Comparison of ENCODE assay signal across 11 mouse cellular contexts in the genomic region with DNA sequence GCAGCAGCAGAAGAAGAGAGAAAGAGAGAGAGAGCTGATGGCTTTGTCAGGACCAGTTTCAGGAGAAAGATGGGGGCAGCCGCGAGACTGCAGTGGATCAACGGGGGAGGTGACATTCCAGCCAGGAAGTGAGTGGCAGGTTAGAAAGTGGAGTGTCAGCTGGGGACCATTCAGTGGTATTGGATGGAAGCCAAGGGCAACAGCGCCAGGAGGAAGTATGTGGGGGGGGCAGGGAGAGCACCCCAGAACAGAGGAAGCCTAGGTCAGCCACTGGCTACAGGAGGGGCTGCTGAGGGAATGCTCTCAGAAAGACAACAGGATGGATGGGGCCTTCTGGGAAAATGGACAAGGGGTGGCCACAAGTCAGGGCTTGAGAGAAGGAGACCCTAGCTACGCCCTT. TPM values are rescaled to one million over a fixed set of nuclear protein-coding genes. Genes with fewer than 3 reads are reported as not detected.
DNase-seq lines count a peak whose midpoint lies in the region; ATAC-seq and TF ChIP-seq lines count a peak whose summit lies in the region.
"Had no signal": no experiment of that assay in that cellular context is flagged by ENCODE, and none has a peak within 500 bp of the region (broad histone marks: within the 10 kb centered on the region; RNA-seq: fewer than 3 reads in every experiment).

No protein-coding gene starts in this region.

- no peaks in the 10 kb centered on the region for H3K36me3 ChIP-seq in embryonic facial prominence, embryonic 12.5 days
- H3K36me3 ChIP-seq in embryonic facial prominence, embryonic 10.5 days (replicated peaks), result no peaks in the 10 kb centered on the region
- H3K36me3 ChIP-seq in forebrain, embryonic 14.5 days (ENCODE audit: control insufficient read depth, insufficient read depth, low read length), result peaks cover 7% of the 10 kb centered on the region; the same call in 1 of the 2 replicates
- H3K36me3 ChIP-seq in midbrain, postnatal 0 days (ENCODE audit: insufficient read depth, low read length), result peaks cover 7% of the 10 kb centered on the region; the same call in 1 of the 2 replicates
- H3K36me3 ChIP-seq: G1E; limb, embryonic 15.5 days had no signal

- no peak overlapping the region for H3K9ac ChIP-seq in embryonic facial prominence, embryonic 12.5 days
- no peak overlapping the region for H3K9ac ChIP-seq in forebrain, embryonic 14.5 days (ENCODE audit: low read length)
- no peak overlapping the region for H3K9ac ChIP-seq in midbrain, postnatal 0 days (replicated peaks; ENCODE audit: low read length, poor library complexity, severe bottlenecking)
- H3K9ac ChIP-seq: limb, embryonic 15.5 days had no signal

- WGBS in embryonic facial prominence, embryonic 12.5 days, result 35% methylated on average over 5 of the region's 5 CpGs
- WGBS in embryonic facial prominence, embryonic 10.5 days, result 63% methylated on average over 5 of the region's 5 CpGs
- WGBS in forebrain, embryonic 14.5 days, result 31% methylated on average over 5 of the region's 5 CpGs
- WGBS in midbrain, postnatal 0 days, result 37% methylated on average over 5 of the region's 5 CpGs

- peaks cover 22% of the 10 kb centered on the region for H3K4me1 ChIP-seq in embryonic facial prominence, embryonic 12.5 days
- peaks cover 25% of the 10 kb centered on the region for H3K4me1 ChIP-seq in embryonic facial prominence, embryonic 10.5 days
- H3K4me1 ChIP-seq in forebrain, embryonic 14.5 days (ENCODE audit: control insufficient read depth, insufficient read depth, low read length), result peaks cover 9% of the 10 kb centered on the region; the same call in 1 of the 2 replicates
- H3K4me1 ChIP-seq in midbrain, postnatal 0 days (ENCODE audit: insufficient read depth, low read length), result 0 out of 2 replicates have a peak, but pooled peaks cover 6% of the 10 kb centered on the region

- no peaks in the 10 kb centered on the region for H3K9me3 ChIP-seq in embryonic facial prominence, embryonic 12.5 days
- no peaks in the 10 kb centered on the region for H3K9me3 ChIP-seq in embryonic facial prominence, embryonic 10.5 days
- H3K9me3 ChIP-seq in forebrain, embryonic 14.5 days (replicated peaks; ENCODE audit: control insufficient read depth, low read length), result no peaks in the 10 kb centered on the region
- H3K9me3 ChIP-seq in midbrain, postnatal 0 days (ENCODE audit: low read length), result no peaks in the 10 kb centered on the region
- H3K9me3 ChIP-seq: G1E; limb, embryonic 15.5 days had no signal

- TF ChIP-seq CTCF in layer of hippocampus, adult 2 months (conservative IDR thresholded peaks at IDR 0.05), result no peak
- peak; percentile 21; the same call in 1 of the 2 replicates for TF ChIP-seq CTCF in midbrain, postnatal 0 days (IDR thresholded peaks at IDR 0.05)

- no peak for ATAC-seq in embryonic facial prominence, embryonic 12.5 days (ENCODE audit: insufficient number of reproducible peaks, insufficient read depth, low FRiP score, low TSS enrichment)
- ATAC-seq in forebrain, embryonic 14.5 days, result 0 out of 2 replicates have a peak, but pooled peaks have one; percentile 29
- ATAC-seq in midbrain, postnatal 0 days (ENCODE audit: low FRiP score), result no peak

- H3K27me3 ChIP-seq in embryonic facial prominence, embryonic 12.5 days, result peaks cover 17% of the 10 kb centered on the region
- H3K27me3 ChIP-seq in embryonic facial prominence, embryonic 10.5 days (replicated peaks; ENCODE audit: low read depth, poor library complexity, severe bottlenecking), result peaks cover 69% of the 10 kb centered on the region
- no peaks in the 10 kb centered on the region for H3K27me3 ChIP-seq in forebrain, embryonic 14.5 days (replicated peaks; ENCODE audit: control insufficient read depth, insufficient read depth, low read length)
- H3K27me3 ChIP-seq in midbrain, postnatal 0 days (ENCODE audit: insufficient read depth, low read length), result no peaks in the 10 kb centered on the region

- no peak overlapping the region for H3K4me3 ChIP-seq in embryonic facial prominence, embryonic 12.5 days
- H3K4me3 ChIP-seq in embryonic facial prominence, embryonic 10.5 days, result no peak overlapping the region
- H3K4me3 ChIP-seq in layer of hippocampus, adult 2 months, result no peak overlapping the region
- H3K4me3 ChIP-seq in forebrain, embryonic 14.5 days (ENCODE audit: low read depth, low read length), result no peak overlapping the region
- no peak overlapping the region for H3K4me3 ChIP-seq in midbrain, postnatal 0 days (ENCODE audit: low read depth, low read length)
- H3K4me3 ChIP-seq: limb, embryonic 15.5 days had no signal

- peak overlapping the region; percentile 20; the same call in 1 of the 2 replicates for H3K27ac ChIP-seq in embryonic facial prominence, embryonic 12.5 days
- H3K27ac ChIP-seq in embryonic facial prominence, embryonic 10.5 days (replicated peaks), result no peak overlapping the region
- H3K27ac ChIP-seq in layer of hippocampus, adult 2 months, result peak overlapping the region; percentile 67; the same call in 1 of the 2 replicates
- H3K27ac ChIP-seq in forebrain, embryonic 14.5 days (ENCODE audit: low read depth, low read length), result peak overlapping the region; percentile 65; the same call in 1 of the 2 replicates
- H3K27ac ChIP-seq in midbrain, postnatal 0 days (ENCODE audit: low read depth, low read length), result 0 out of 2 replicates have a peak overlapping the region, but pooled peaks have one; percentile 12
- H3K27ac ChIP-seq: limb, embryonic 15.5 days had no signal

- no peak for DNase-seq in embryonic facial prominence, embryonic 10.5 days (ENCODE audit: low spot score)
- DNase-seq in layer of hippocampus, adult 2 months (ENCODE audit: low spot score in 2 of 2), result no peak
- DNase-seq in layer of hippocampus, postnatal 36 days, result no peak
- no peak for DNase-seq in forebrain, embryonic 14.5 days (ENCODE audit: low spot score)
- no peak for DNase-seq in midbrain, postnatal 0 days (ENCODE audit: low spot score)
- no peak for DNase-seq in spleen, postnatal 10 days (ENCODE audit: low spot score in 2 of 2)
- DNase-seq in layer of hippocampus, adult 9-11 months, result no peak
- DNase-seq: cerebellum, adult 9-10 months had no signal

- no peak overlapping the region for H3K4me2 ChIP-seq in embryonic facial prominence, embryonic 12.5 days (replicated peaks)
- H3K4me2 ChIP-seq in forebrain, embryonic 14.5 days (ENCODE audit: low read length), result no peak overlapping the region
- no peak overlapping the region for H3K4me2 ChIP-seq in midbrain, postnatal 0 days (ENCODE audit: low read depth, low read length, poor library complexity, severe bottlenecking)
- H3K4me2 ChIP-seq: limb, embryonic 15.5 days had no signal

RNA-seq across cellular contexts. Expression of a gene that starts 17.0 kb away (rescaled TPM):
- 7.6 and 8.2 TPM in 2 replicates for polyA plus RNA-seq in embryonic facial prominence, embryonic 12.5 days (2016; fragmentation: Nextera tagmentation; extraction: Ambion mirVana)
- polyA plus RNA-seq in embryonic facial prominence, embryonic 10.5 days (2016; fragmentation: Nextera tagmentation; extraction: Ambion mirVana), result 1.1 and 1.2 TPM in 2 replicates
- total RNA-seq in layer of hippocampus, adult 2 months (2021), result 100 to 1,000 TPM; 549 to 563 TPM
- 100 to 1,000 TPM; 529 to 570 TPM for total RNA-seq in layer of hippocampus, postnatal 36 days (2021)
- 6.6 and 12.3 TPM in 2 replicates for polyA plus RNA-seq in forebrain, embryonic 14.5 days (2014; fragmentation: Nextera tagmentation; extraction: Ambion mirVana)
- 293 and 312 TPM in 2 replicates for total RNA-seq in midbrain, postnatal 0 days (2014; rRNA removed)
- polyA plus RNA-seq in midbrain, postnatal 0 days (2015; fragmentation: Nextera tagmentation; extraction: Ambion mirVana), result 17.4 and 17.9 TPM in 2 replicates
- polyA plus RNA-seq: G1E had no signal

RNA-seq across cellular contexts. Expression of a gene that starts 45.9 kb away (rescaled TPM):
- 40.3 and 46.2 TPM in 2 replicates for polyA plus RNA-seq in embryonic facial prominence, embryonic 12.5 days (2016; fragmentation: Nextera tagmentation; extraction: Ambion mirVana)
- polyA plus RNA-seq in embryonic facial prominence, embryonic 10.5 days (2016; fragmentation: Nextera tagmentation; extraction: Ambion mirVana), result 4.7 and 7.2 TPM in 2 replicates
- 10 to 100 TPM; 14.5 to 15.2 TPM for total RNA-seq in layer of hippocampus, adult 2 months (2021)
- 10 to 100 TPM; 12.4 to 16.3 TPM for total RNA-seq in layer of hippocampus, postnatal 36 days (2021)
- polyA plus RNA-seq in forebrain, embryonic 14.5 days (2014; fragmentation: Nextera tagmentation; extraction: Ambion mirVana), result 4.0 and 5.7 TPM in 2 replicates
- total RNA-seq in midbrain, postnatal 0 days (2014; rRNA removed), result 31.1 and 43.9 TPM in 2 replicates
- 12.5 and 13.8 TPM in 2 replicates for polyA plus RNA-seq in midbrain, postnatal 0 days (2015; fragmentation: Nextera tagmentation; extraction: Ambion mirVana)
- total RNA-seq: G1E had no signal
- polyA plus RNA-seq: G1E had no signal
